ENCODE assay signal across 14 mouse cellular contexts in the genomic region with DNA sequence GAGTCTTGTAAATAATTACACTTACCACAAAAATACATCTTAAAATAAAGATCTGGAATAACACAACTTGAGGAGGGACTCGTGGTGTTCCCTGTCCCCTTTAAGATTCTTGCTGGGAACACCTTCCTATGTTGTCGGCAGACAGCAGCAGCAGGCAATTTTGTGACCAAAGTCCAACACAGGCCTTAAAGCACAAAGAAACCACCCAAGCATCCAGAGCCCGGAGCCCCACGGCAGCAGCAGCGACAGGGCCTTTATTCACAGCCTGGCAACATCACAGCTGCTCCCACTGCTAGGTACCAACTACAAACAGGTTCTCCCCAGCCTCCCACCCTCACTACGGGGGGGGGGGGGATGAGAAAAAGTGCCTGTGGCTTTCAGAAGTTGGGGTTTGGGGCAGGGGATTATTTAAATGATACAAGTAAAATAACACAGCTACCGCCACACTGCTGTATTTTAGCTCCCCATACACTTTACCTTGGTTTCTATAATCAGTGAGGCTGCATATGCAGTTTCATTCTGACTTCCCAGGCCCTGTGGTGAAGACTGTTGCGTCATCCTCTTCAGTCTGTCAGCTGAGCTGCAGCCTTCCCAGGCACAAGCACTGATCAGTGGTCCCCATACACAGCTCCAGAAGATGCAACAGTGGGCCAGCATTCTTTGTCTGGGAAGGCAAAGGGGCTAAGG. TPM values are rescaled to one million over a fixed set of nuclear protein-coding genes. Genes with fewer than 3 reads are reported as not detected.
DNase-seq lines count a peak whose midpoint lies in the region; ATAC-seq and TF ChIP-seq lines count a peak whose summit lies in the region.
"Had no signal": no experiment of that assay in that cellular context is flagged by ENCODE, and none has a peak within 500 bp of the region (broad histone marks: within the 10 kb centered on the region; RNA-seq: fewer than 3 reads in every experiment).

No protein-coding gene starts in this region.

- ATAC-seq in forebrain, embryonic 11.5 days (replicated peaks; ENCODE audit: low FRiP score) = peak; percentile 68
- no peak; the same call in 1 of the 2 replicates for ATAC-seq in forebrain, embryonic 15.5 days (replicated peaks)
- no peak for ATAC-seq in midbrain, embryonic 16.5 days
- ATAC-seq in hindbrain, postnatal 0 days = 0 out of 2 replicates have a peak, but pooled peaks have one; percentile 28

- no peaks in the 10 kb centered on the region for H3K9me3 ChIP-seq in forebrain, embryonic 11.5 days (ENCODE audit: control insufficient read depth, low read length)
- no peaks in the 10 kb centered on the region for H3K9me3 ChIP-seq in forebrain, embryonic 15.5 days
- H3K9me3 ChIP-seq in midbrain, embryonic 10.5 days (replicated peaks) = no peaks in the 10 kb centered on the region
- no peaks in the 10 kb centered on the region for H3K9me3 ChIP-seq in midbrain, embryonic 16.5 days (replicated peaks; ENCODE audit: control insufficient read depth, low read length, poor library complexity, severe bottlenecking)
- H3K9me3 ChIP-seq in hindbrain, postnatal 0 days (ENCODE audit: low read length) = no peaks in the 10 kb centered on the region
- H3K9me3 ChIP-seq: limb, embryonic 10.5 days had no signal

- no peak overlapping the region for H3K4me3 ChIP-seq in forebrain, embryonic 11.5 days (ENCODE audit: low read depth, low read length)
- no peak overlapping the region for H3K4me3 ChIP-seq in forebrain, embryonic 15.5 days
- no peak overlapping the region for H3K4me3 ChIP-seq in midbrain, embryonic 10.5 days
- H3K4me3 ChIP-seq in midbrain, embryonic 16.5 days (ENCODE audit: low read depth, low read length) = no peak overlapping the region
- H3K4me3 ChIP-seq in hindbrain, postnatal 0 days (ENCODE audit: low read length) = no peak overlapping the region
- H3K4me3 ChIP-seq: limb, embryonic 10.5 days had no signal

- DNase-seq in forebrain, embryonic 11.5 days (ENCODE audit: low spot score) = peak; percentile 59
- peak; percentile 52 for DNase-seq in midbrain, embryonic 10.5 days (ENCODE audit: low spot score)
- peak; percentile 27 for DNase-seq in hindbrain, postnatal 0 days (ENCODE audit: low spot score)
- DNase-seq in retina, embryonic 14.5 days (ENCODE audit: low spot score) = peak; percentile 35
- DNase-seq in layer of hippocampus, adult 11-12 months (ENCODE audit: low spot score) = no peak
- no peak for DNase-seq in left cerebral cortex, postnatal 10 days (ENCODE audit: extremely low spot score in 1 of 2, low spot score in 2 of 2)
- DNase-seq: lung, adult 18-20 months; right cerebral cortex, postnatal 14 days had no signal

- 21% methylated on average over 8 of the region's 8 CpGs for WGBS in forebrain, embryonic 11.5 days
- WGBS in forebrain, embryonic 15.5 days = 16% methylated on average over 8 of the region's 8 CpGs
- WGBS in midbrain, embryonic 10.5 days = 22% methylated on average over 8 of the region's 8 CpGs
- WGBS in midbrain, embryonic 16.5 days = 15% methylated on average over 8 of the region's 8 CpGs
- WGBS in hindbrain, postnatal 0 days = 35% methylated on average over 8 of the region's 8 CpGs

- H3K4me2 ChIP-seq in forebrain, embryonic 11.5 days (ENCODE audit: low read depth, low read length, severe bottlenecking) = no peak overlapping the region
- H3K4me2 ChIP-seq in forebrain, embryonic 15.5 days (replicated peaks) = no peak overlapping the region
- H3K4me2 ChIP-seq in midbrain, embryonic 16.5 days (ENCODE audit: low read length) = no peak overlapping the region
- no peak overlapping the region for H3K4me2 ChIP-seq in hindbrain, postnatal 0 days (ENCODE audit: low read depth, low read length)

- TF ChIP-seq CTCF in hindbrain, postnatal 0 days (IDR thresholded peaks at IDR 0.05; ENCODE audit: low read depth) = no peak

- peak overlapping the region; percentile 17; the same call in 1 of the 2 replicates for H3K9ac ChIP-seq in forebrain, embryonic 11.5 days (ENCODE audit: low read length)
- no peak overlapping the region for H3K9ac ChIP-seq in forebrain, embryonic 15.5 days (replicated peaks)
- no peak overlapping the region for H3K9ac ChIP-seq in midbrain, embryonic 16.5 days (ENCODE audit: low read depth, low read length)
- H3K9ac ChIP-seq in hindbrain, postnatal 0 days (replicated peaks; ENCODE audit: low read length) = no peak overlapping the region

- H3K4me1 ChIP-seq in forebrain, embryonic 11.5 days (replicated peaks; ENCODE audit: control insufficient read depth, insufficient read depth, low read length) = peaks cover 12% of the 10 kb centered on the region; the same call in 1 of the 2 replicates
- peaks cover 8% of the 10 kb centered on the region; the same call in 1 of the 2 replicates for H3K4me1 ChIP-seq in forebrain, embryonic 15.5 days
- peaks cover 45% of the 10 kb centered on the region for H3K4me1 ChIP-seq in midbrain, embryonic 10.5 days
- peaks cover 5% of the 10 kb centered on the region; the same call in 1 of the 2 replicates for H3K4me1 ChIP-seq in midbrain, embryonic 16.5 days (ENCODE audit: control insufficient read depth, insufficient read depth, low read length)
- H3K4me1 ChIP-seq in hindbrain, postnatal 0 days (ENCODE audit: insufficient read depth, low read length) = no peaks in the 10 kb centered on the region

- H3K27ac ChIP-seq in forebrain, embryonic 11.5 days (ENCODE audit: low read depth, low read length) = peak overlapping the region; percentile 50
- H3K27ac ChIP-seq in forebrain, embryonic 15.5 days (replicated peaks) = no peak overlapping the region
- peak overlapping the region; percentile 78 for H3K27ac ChIP-seq in midbrain, embryonic 10.5 days (replicated peaks)
- no peak overlapping the region for H3K27ac ChIP-seq in midbrain, embryonic 16.5 days (ENCODE audit: low read length)
- no peak overlapping the region for H3K27ac ChIP-seq in hindbrain, postnatal 0 days
- H3K27ac ChIP-seq: limb, embryonic 10.5 days had no signal

- no peaks in the 10 kb centered on the region for H3K36me3 ChIP-seq in forebrain, embryonic 11.5 days (ENCODE audit: control insufficient read depth, insufficient read depth, low read length)
- H3K36me3 ChIP-seq in forebrain, embryonic 15.5 days = no peaks in the 10 kb centered on the region
- H3K36me3 ChIP-seq in midbrain, embryonic 10.5 days = no peaks in the 10 kb centered on the region
- no peaks in the 10 kb centered on the region for H3K36me3 ChIP-seq in midbrain, embryonic 16.5 days (ENCODE audit: control insufficient read depth, insufficient read depth, low read length)
- no peaks in the 10 kb centered on the region for H3K36me3 ChIP-seq in hindbrain, postnatal 0 days (ENCODE audit: insufficient read depth, low read length)
- H3K36me3 ChIP-seq: limb, embryonic 10.5 days had no signal

- peaks cover 2% of the 10 kb centered on the region; the same call in 1 of the 2 replicates for H3K27me3 ChIP-seq in forebrain, embryonic 11.5 days (ENCODE audit: control insufficient read depth, insufficient read depth, low read length)
- no peaks in the 10 kb centered on the region for H3K27me3 ChIP-seq in forebrain, embryonic 15.5 days
- H3K27me3 ChIP-seq in midbrain, embryonic 10.5 days (ENCODE audit: low read depth, poor library complexity, severe bottlenecking) = peaks cover 52% of the 10 kb centered on the region
- H3K27me3 ChIP-seq in midbrain, embryonic 16.5 days (ENCODE audit: control insufficient read depth, insufficient read depth, low read depth, low read length) = no peaks in the 10 kb centered on the region; the same call in 1 of the 2 replicates
- no peaks in the 10 kb centered on the region; the same call in 1 of the 2 replicates for H3K27me3 ChIP-seq in hindbrain, postnatal 0 days (ENCODE audit: insufficient read depth, low read length)

- intact Hi-C loops in left cerebral cortex, postnatal 10 days (cut with DNase I) = no loop called here

RNA-seq across cellular contexts. Expression of a gene that starts 22.8 kb away (rescaled TPM):
- polyA plus RNA-seq in forebrain, embryonic 11.5 days (2014; fragmentation: Nextera tagmentation; extraction: Ambion mirVana) = 116 and 119 TPM in 2 replicates
- 91.0 and 99.8 TPM in 2 replicates for polyA plus RNA-seq in forebrain, embryonic 15.5 days (2015; fragmentation: Nextera tagmentation; extraction: Ambion mirVana)
- 130 and 149 TPM in 2 replicates for polyA plus RNA-seq in midbrain, embryonic 10.5 days (2016; fragmentation: Nextera tagmentation; extraction: Ambion mirVana)
- 73.0 and 79.7 TPM in 2 replicates for polyA plus RNA-seq in midbrain, embryonic 16.5 days (2015; fragmentation: Nextera tagmentation; extraction: Ambion mirVana)
- total RNA-seq in hindbrain, postnatal 0 days (2014; rRNA removed) = 39.9 and 41.0 TPM in 2 replicates
- 69.2 and 76.0 TPM in 2 replicates for polyA plus RNA-seq in hindbrain, postnatal 0 days (2015; fragmentation: Nextera tagmentation; extraction: Ambion mirVana)
- total RNA-seq in left cerebral cortex, postnatal 10 days (2021) = 10 to 100 TPM; 27.9 to 33.6 TPM

RNA-seq across cellular contexts. Expression of a gene that starts 22.8 kb away (rescaled TPM):
- 327 and 340 TPM in 2 replicates for polyA plus RNA-seq in forebrain, embryonic 11.5 days (2014; fragmentation: Nextera tagmentation; extraction: Ambion mirVana)
- polyA plus RNA-seq in forebrain, embryonic 15.5 days (2015; fragmentation: Nextera tagmentation; extraction: Ambion mirVana) = 357 and 367 TPM in 2 replicates
- 386 and 389 TPM in 2 replicates for polyA plus RNA-seq in midbrain, embryonic 10.5 days (2016; fragmentation: Nextera tagmentation; extraction: Ambion mirVana)
- polyA plus RNA-seq in midbrain, embryonic 16.5 days (2015; fragmentation: Nextera tagmentation; extraction: Ambion mirVana) = 372 and 392 TPM in 2 replicates
- 70.5 and 91.4 TPM in 2 replicates for total RNA-seq in hindbrain, postnatal 0 days (2014; rRNA removed)
- 498 and 525 TPM in 2 replicates for polyA plus RNA-seq in hindbrain, postnatal 0 days (2015; fragmentation: Nextera tagmentation; extraction: Ambion mirVana)
- 100 to 1,000 TPM; 172 to 183 TPM for total RNA-seq in left cerebral cortex, postnatal 10 days (2021)

RNA-seq across cellular contexts. Expression of a gene that starts 45.3 kb away (rescaled TPM):
- 1.2 and 1.8 TPM in 2 replicates for polyA plus RNA-seq in forebrain, embryonic 11.5 days (2014; fragmentation: Nextera tagmentation; extraction: Ambion mirVana)
- 0.09 TPM in 1 of 2 replicates, not detected in the other for polyA plus RNA-seq in forebrain, embryonic 15.5 days (2015; fragmentation: Nextera tagmentation; extraction: Ambion mirVana)
- polyA plus RNA-seq in midbrain, embryonic 10.5 days (2016; fragmentation: Nextera tagmentation; extraction: Ambion mirVana) = 1.3 and 1.7 TPM in 2 replicates
- 0.87 and 1.4 TPM in 2 replicates for polyA plus RNA-seq in midbrain, embryonic 16.5 days (2015; fragmentation: Nextera tagmentation; extraction: Ambion mirVana)
- total RNA-seq in hindbrain, postnatal 0 days (2014; rRNA removed) = 4.6 and 5.1 TPM in 2 replicates
- polyA plus RNA-seq in hindbrain, postnatal 0 days (2015; fragmentation: Nextera tagmentation; extraction: Ambion mirVana) = 3.1 and 3.8 TPM in 2 replicates
- total RNA-seq in left cerebral cortex, postnatal 10 days (2021) = not detected
- polyA plus RNA-seq: cortical plate, adult 2 months; frontal cortex, adult 2 months; testis, adult 2 months had no signal

Comparison
In these comparisons a context has a peak if more than half of its experiments do, and no peak if none do; other contexts are left out.
1. ATAC-seq: peak in forebrain, embryonic 11.5 days (single experiment) and hindbrain, postnatal 0 days (single experiment); none in forebrain, embryonic 15.5 days (single experiment) and midbrain, embryonic 16.5 days (single experiment).
2. H3K27ac ChIP-seq: peak in forebrain, embryonic 11.5 days (single experiment) and midbrain, embryonic 10.5 days (single experiment); none in forebrain, embryonic 15.5 days (single experiment), midbrain, embryonic 16.5 days (single experiment) and hindbrain, postnatal 0 days (single experiment).
3. DNase-seq: peak in forebrain, embryonic 11.5 days (single experiment), midbrain, embryonic 10.5 days (single experiment), hindbrain, postnatal 0 days (single experiment) and retina, embryonic 14.5 days (single experiment); none in layer of hippocampus, adult 11-12 months (single experiment) and left cerebral cortex, postnatal 10 days (0 of 2).